Mouse (Mus musculus): Measurements from ENCODE around the gene Cdc42ep1.
A peak's percentile ranks its signal among the peaks of the same experiment; 100 is the strongest.
"Not testable (repeated sequence)": the region's sequence is repeated elsewhere in the genome, so short reads cannot be mapped to it uniquely, and the experiment has no call there.

The Cdc42ep1 gene

DNA sequence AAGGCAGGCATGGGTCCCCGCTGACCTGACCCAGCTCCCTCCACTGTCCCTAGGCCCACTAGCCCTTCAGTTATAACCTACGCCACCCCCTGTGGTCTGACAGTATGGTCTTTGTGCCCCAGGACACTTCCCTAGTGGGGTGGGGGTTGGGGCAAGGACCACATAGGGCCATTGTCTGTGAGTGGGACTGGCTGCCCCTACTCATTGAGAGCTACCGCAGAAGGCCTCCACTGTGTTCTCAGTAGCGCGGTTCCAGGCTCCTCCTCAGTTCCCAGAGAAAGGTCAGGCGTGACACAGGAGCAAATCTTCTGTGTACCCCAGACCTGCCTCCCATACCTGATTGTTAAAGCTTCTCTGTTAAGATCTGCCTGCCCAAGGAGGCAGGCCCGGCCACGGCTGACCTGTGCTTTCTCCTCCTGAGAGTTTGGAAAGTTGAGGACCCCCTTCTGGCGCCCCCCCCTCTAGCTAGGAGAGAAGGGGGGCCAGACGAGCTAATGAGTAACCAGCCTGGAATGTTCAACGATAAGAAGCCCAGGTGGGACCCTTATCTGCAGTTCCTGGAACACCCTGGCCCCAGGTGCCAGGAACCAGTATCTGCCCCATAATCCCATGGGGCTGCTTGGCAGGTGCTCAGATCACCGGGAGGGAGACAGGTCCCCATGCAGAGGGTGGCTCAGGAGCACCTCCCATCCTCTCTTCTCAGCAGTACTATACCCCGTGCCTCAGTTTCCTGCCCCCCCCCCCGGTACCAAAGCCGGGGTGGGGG is 7.8 kb downstream of the Cdc42ep1 start:
- no peak for DNase-seq

- no peak for DNase-seq
Observed at GRCm38 (mm10) chr15:78850944-78851343, 8.5 kb downstream of the Cdc42ep1 start.

DNA sequence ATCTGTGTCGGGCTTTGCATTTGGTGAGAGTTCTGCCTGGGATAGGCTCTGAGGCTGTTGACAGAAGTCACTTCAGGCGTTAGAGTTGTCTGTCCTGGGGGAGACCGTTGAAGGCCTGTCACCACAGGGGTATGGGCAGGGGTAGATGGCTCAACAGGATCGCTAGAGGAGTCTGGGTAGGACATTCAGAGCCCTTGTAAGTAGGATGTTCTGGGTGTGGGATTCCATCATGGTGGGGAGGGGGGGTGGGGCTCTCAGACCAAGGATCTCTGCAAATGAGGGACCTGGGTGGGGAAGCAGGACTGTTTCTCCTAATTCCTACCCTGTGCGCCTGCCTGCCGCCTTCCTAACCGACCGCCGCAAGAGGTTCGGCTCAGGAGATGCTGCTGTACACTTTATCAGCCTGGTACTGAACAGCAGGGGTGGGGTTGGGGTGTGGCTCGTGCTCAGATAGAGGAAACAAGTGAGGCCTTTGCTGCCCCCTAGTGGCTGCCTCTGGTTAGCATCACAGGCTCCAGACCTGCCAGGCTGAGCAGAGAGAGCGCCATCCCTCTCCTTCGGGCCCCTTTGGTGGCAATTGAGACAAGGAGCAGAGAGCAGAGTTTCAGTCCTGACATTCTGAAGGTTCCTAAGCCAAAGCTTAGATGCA is 9.2 kb downstream of the Cdc42ep1 start:
- peak; percentile 80 for DNase-seq

DNA sequence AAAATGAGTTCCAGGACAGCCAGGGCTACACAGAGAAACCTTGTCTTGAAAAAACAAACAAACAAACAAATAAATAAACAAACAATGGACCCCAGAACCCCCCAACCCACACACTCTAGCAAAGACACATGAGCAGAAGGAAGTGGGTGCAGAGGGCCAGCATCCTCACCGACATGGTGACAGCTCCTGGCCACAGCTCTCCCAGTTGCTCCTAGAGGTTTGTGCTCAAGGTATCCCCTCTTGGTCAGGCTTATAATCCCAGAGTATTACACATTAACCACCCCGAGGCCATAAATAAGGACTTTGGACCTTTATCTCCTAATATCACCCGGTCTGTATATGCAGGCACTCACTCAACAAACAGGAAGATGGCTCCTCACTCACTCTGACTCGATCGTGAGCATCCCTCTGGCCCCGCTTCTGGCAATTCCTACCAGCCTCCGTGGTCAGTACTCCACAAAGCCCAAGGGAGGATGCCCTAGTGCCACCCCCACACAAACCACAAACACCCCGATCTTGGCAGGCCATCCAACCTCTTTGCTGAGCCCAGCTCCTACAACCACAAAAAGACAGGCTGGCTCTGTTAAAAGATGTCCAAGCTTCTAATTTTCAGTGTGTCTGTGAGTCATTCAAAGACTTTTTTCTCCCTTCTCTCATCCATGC is 13.0 kb downstream of the Cdc42ep1 start, which contains the start of gene Lgals2:
Gene Lgals2, minus strand, starts transcription at position 227 of the 663 bp plus-strand sequence.
- DNase-seq: no peak

DNA sequence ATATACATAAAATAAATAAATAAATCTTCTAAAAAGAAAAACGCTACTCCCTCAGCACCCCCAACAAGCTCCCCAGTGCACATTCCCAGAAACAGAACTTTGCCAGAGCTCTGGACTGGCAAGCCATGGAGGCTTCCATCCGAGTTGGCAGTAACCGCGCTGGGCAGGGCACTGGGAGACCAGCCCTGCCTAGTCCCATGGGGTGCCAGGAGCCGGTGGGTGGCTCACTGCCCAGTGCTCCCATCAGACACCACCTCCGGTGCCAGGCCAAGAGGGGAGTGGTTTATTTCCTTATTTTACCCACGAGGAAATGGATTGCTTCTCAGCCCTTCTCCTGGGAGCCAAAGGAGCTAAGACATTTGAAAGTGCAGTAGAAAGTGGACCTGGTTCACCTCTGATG is 14.6 kb downstream of the Cdc42ep1 start:
- DNase-seq: no peak

GRCm38 (mm10) chr15:78859311-78859710 is 16.9 kb downstream of the Cdc42ep1 start:
- no peak for DNase-seq

- DNase-seq: no peak
Observed at GRCm38 (mm10) chr15:78859714-78860113, 17.3 kb downstream of the Cdc42ep1 start.

DNA sequence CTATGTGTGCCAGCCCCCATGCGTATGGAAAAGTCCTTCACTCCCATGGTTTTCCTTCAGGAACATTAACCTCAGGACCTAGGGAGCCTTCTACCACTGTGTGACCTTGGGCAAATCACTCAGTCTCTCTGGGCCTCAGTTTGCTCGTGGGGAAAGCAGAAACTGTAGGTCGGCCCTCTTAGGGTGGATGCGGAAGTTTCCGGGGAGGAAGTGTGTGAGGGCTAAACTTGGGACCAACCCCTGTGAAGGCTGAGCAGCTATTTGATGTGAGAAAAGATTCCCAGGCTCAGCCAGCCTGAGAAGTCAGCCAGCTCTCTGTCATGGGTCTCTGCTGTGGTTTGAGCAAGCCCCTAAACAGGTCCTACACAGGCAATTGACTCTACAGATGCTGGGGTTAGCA is 19.9 kb downstream of the Cdc42ep1 start:
- no peak for DNase-seq

GRCm38 (mm10) chr15:78863154-78863553 is 20.7 kb downstream of the Cdc42ep1 start:
- DNase-seq: no peak

GRCm38 (mm10) chr15:78863852-78864253 is 21.4 kb downstream of the Cdc42ep1 start:
- DNase-seq: no peak

DNA sequence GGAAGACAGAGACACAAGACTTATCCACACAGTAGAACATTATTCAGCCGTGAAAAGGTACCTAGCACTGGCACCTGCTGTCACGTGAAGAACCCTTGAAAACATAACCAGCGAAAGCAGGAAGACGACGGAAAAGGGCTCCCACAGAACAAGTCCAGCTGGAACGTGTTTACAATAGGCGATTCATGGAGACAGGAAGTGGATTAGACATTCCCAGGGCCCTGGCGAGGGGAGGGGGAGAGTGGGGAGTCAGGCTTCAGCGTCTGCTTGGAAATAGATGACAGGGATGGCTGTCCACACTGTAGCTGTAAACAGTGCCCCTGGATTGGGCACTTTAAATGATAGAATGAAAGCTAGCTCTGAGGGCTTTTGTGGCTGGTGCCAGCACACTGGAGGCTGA is 26.0 kb downstream of the Cdc42ep1 start:
- no peak for DNase-seq

DNA sequence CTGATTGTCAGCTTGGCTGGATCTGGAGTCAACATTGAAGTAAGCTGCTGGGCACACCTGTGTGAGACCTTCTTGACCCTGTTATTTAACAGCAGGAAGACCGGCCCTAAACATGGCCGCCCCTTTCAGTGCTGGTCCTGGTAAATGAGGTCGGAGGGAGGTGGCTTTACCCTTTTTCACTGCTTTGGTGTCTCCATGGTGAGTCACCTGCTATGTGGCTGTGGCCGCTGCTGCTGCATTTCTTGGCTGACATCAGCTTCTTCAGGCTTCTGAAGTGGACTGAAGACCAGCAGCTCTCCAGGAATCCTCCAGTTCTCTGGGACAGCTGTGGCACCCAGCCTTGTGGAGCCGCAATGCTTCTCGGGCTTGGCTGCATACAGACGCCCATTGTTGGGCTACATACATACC is 26.4 kb downstream of the Cdc42ep1 start:
- DNase-seq: no peak

GRCm38 (mm10) chr15:78869775-78870174 is 27.4 kb downstream of the Cdc42ep1 start:
- no peak for DNase-seq

- no peak for DNase-seq
Observed at GRCm38 (mm10) chr15:78872021-78872608, 29.7 kb downstream of the Cdc42ep1 start.

DNA sequence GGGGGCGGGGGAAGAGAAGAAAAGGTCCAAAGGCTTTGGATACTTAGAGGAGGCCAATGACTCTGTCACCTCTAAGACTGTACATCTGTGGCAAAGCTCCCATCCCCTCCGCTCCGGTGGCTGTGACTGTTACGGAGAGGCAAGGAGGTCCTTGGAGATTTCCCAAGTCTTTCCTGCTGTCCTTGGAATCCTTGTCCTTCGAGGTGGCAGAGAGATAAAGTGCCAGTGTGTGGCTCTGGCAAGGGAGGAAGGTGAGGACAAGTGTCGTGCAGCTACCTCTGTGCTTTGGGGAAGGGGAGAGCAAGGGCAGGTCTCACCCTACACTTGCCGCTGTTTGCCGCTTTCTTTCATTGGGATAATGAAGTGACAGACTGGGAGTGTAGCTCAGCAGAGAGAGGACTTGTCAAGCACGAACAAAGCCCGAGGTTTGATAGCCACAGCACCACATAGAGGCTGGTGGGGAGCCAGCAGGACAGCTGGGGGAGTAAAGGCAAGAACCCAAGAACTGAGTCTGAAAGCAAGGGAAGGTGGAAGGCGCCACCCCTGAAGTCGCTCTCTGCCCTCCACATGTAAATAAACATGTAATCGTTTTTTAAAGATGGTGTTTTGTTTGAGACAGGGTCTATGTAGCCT is 31.5 kb downstream of the Cdc42ep1 start:
- DNase-seq: no peak

DNA sequence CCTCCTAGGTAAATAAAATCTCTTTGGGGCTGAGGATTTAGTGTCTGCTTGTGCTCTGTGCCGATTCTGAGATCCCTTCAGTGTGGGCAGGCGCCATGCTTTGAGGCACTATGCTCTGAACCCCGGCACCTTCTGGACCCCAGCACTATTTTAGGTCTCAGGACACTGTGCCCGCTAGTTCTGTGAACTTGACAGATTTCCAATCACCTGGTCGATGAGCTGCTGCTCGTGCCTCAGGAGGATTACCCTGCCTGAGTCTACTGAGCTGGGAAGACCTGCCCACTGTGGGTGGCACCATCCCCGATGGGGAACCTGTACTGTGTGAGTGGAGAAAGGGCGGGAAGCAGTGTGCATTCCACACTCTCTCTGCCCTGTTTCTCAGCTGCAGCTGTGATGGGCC is 32.6 kb downstream of the Cdc42ep1 start:
- no peak for DNase-seq

DNA sequence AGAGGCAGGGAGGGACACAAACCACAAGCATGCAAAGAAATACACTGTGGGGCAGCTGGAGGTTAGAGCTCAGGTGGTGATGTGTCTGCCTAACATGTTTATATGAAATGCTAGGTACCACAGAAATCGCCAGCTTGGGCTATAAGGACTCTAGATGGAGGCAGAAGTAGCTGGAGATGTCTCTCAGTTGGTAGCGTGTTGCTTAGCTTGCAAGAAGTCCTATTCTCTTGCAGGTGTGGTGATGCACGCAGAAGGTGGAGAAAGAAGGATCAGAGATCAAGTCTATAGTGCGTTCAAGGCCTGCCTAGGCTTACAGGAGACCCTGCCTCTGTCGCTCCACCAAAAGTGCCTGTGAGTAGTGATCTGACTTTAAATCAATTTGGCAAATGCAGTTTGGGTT is 33.1 kb downstream of the Cdc42ep1 start:
- DNase-seq: no peak

DNA sequence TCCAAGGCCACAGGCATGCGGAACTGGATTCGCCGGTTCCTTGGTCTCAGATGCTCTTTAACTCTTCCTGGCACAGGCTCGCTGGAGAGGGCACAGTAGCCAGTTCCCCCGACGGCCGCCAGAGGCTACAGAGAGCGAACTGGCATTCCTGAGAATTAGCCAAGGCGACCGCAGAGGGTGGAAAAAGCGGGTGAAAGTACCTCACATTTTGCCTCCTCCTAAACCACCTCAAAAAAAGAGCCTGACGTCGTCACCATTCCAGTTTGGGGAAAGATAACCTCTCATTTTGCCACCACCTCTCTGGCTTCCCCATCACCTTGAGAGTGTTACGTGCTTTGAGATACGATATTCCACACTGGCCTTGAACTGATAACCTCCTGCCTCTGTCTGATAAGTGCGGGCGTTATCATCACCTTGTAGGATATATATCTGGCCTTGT is 33.9 kb downstream of the Cdc42ep1 start:
- peak; percentile 70 for DNase-seq

DNA sequence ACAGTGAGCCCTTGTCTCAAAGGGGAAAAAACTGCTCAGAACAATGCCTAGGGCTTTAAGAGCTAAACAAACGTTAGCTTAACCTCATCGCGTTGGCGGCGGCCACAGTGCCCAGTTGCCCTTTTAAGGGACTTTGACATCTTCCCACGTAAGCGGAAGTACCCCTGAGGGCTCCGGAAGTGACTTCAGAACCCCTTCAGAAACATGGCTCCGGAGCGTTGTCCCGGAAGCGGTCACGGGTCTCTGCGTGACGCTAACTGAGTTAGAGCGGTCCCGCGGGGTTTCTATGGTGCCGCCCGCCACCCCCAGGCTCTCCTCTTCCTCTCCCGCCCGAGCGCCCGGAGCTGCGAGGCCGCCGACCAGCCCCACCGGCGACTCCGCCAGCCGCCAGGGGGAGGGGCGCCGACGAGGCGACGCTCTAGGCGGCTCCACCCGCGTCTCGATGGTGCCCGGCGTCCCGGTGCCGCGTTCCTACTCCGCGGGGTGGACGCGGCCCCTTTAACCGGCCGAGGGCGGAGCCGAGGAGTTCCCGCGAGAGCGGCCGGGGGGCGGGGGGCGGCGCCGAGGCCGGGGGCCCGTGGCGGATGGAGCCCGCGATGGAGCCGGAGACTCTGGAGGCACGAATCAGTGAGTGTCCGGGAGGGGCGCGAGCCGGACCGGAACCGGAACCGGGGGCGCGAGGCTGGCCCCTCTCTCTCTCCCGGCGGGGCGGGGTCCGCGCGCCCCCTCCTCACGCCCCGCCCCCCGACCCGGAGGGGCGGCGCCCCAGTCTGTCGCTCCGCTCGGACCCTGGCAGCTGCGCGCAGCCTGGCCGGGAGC is 34.8 kb downstream of the Cdc42ep1 start, which contains the start of gene Gga1:
Gene Gga1, plus strand, starts transcription at position 200 of the 819 bp plus-strand sequence.
- peak; percentile 93 for DNase-seq

DNA sequence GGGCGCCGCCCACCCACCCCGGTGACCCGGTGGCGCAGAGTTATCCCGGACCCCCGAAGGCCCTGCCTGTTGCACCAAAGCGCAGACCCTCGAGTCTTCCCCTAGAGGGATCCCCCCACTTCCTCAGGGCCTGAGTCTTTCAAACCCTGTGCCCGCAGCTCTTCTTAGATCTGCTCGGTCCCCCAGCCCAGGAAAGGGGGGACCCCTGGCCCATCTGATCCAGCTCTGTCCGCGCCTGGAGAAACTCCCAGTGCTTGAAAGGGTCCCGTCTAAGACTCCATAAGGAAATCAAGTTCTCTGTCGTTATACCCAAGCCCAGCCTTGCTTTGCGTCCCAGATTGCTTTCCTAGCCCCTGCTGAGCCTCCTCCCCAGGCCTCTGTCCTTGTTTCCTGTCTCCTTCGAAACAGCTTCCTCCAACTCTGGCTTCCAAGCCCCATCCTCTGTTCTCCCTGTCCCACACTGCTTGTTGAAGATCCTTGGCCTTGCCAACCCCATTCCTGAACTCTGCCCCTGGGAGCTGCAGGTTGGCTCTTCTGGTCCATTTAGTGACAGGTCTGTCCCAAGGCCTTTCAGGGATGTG is 35.5 kb downstream of the Cdc42ep1 start:
- no peak for DNase-seq

GRCm38 (mm10) chr15:78878792-78879516 is 36.5 kb downstream of the Cdc42ep1 start:
- DNase-seq: not testable (repeated sequence)
